Mouse (Mus musculus) embryonic fibroblast, embryonic 13.5 days (primary cell): Measurements from ENCODE around the gene Gps2.

Source experiments
- CTCF ChIP-seq: IDR thresholded peaks from 2 replicates; pipeline ENCODE4 v1.5.1; 2011; ENCODE audit warnings: mild to moderate bottlenecking, control low read depth, low read length, moderate library complexity, borderline replicate concordance; ENCODE audit not compliant: insufficient read depth
- POLR2A ChIP-seq: IDR thresholded peaks from 2 replicates; pipeline ENCODE4 v1.6.1; 2011; ENCODE audit warnings: low read depth, mild to moderate bottlenecking, control low read depth, low read length, moderate library complexity

GRCm38 (mm10) chr11:69918118-69918517 lies 4.4 kb downstream of the Gps2 start:
- no peak for TF ChIP-seq CTCF
- no peak for TF ChIP-seq POLR2A
